Mouse (Mus musculus) heart, embryonic 16.5 days (tissue): ENCODE results near the gene Sag. TPM values are rescaled to one million over a fixed set of nuclear protein-coding genes. Genes with fewer than 3 reads are reported as not detected.

Experiments used
- ATAC-seq: fragments of 200-750 bp; cut with Nextera tagmentation; replicated peaks from 2 replicates; pipeline ENCODE4 v1.8.0; 2017; ENCODE audit warnings: moderate number of reproducible peaks; ENCODE audit not compliant: insufficient read depth, low FRiP score; ENCODE audit errors: extremely low read depth
- H3K27ac ChIP-seq: fragments of 300-500 bp; sonication (generic); 2 replicates; pipeline ENCODE4 v1.5.1; 2014; ENCODE audit warnings: mild to moderate bottlenecking, low read length, control low read depth, moderate library complexity
- H3K27me3 ChIP-seq: fragments of 300-500 bp; sonication (generic); 2 replicates; pipeline ENCODE4 v1.6.1; 2014; ENCODE audit warnings: low read length, mixed read lengths; ENCODE audit not compliant: control insufficient read depth, insufficient read depth
- H3K36me3 ChIP-seq: fragments of 300-500 bp; sonication (generic); 2 replicates; pipeline ENCODE4 v1.6.1; 2014; ENCODE audit not compliant: control insufficient read depth, insufficient read depth
- H3K4me1 ChIP-seq: fragments of 300-500 bp; sonication (generic); 2 replicates; pipeline ENCODE4 v1.6.1; 2014; ENCODE audit warnings: low read length, mixed read lengths; ENCODE audit not compliant: control insufficient read depth, insufficient read depth
- H3K4me2 ChIP-seq: fragments of 300-500 bp; sonication (generic); 2 replicates; pipeline ENCODE4 v1.6.1; 2014; ENCODE audit warnings: low read depth, mild to moderate bottlenecking, control low read depth, low read length
- H3K4me3 ChIP-seq: fragments of 300-500 bp; sonication (generic); 2 replicates; pipeline ENCODE4 v1.5.1; 2014; ENCODE audit warnings: mild to moderate bottlenecking, control low read depth, low read length
- H3K9ac ChIP-seq: fragments of 300-500 bp; sonication (generic); 2 replicates; pipeline ENCODE4 v1.6.1; 2014; ENCODE audit warnings: low read length, control low read depth
- H3K9me3 ChIP-seq: fragments of 300-500 bp; sonication (generic); replicated peaks from 2 replicates; pipeline ENCODE4 v1.6.1; 2016; ENCODE audit warnings: low read length; ENCODE audit not compliant: control insufficient read depth
- WGBS: fragments of 180-500 bp; shearing (Covaris S2); extraction: QIAGEN DNeasy Blood & Tissue Kit; methylation state at CpG from one replicate; pipeline ENCODE4 v1.1.7; 2014; 5-methylcytosine and 5-hydroxymethylcytosine counted together
- polyA plus RNA-seq: library from polyadenylated mRNA; unstranded; fragments of >200 nt; fragmentation: Nextera tagmentation; extraction: Ambion mirVana; gene quantifications from 2 replicates; pipeline ENCODE4 v1.2.1, GENCODE M21; 2015

Sag gene
- polyA plus RNA-seq, 1 experiment from 2014 or later, result 0.75 TPM

DNA sequence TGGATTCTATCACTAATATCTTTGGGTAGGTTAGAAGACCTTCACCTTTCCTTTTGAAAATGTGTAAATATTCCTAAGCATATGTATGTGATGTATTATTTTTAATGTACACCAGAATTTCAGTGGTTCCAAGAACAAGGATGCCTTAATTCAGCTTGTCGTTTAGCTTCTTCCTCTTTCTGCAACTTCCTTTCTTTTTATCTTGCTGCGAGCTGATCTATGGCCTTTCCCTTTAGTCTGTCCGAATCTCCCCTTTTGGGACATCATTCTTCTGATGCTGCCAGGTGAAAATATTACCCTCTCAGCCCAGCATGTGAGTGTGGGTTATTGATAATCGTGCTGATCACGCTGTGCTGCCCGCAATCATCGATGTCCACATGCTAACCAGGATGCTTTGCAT, 28.6 kb upstream of the Sag start:
- Histone ChIP-seq H3K27me3 (no peaks in the 10 kb centered on the region), H3K4me2 (no peak overlapping the region), H3K9ac (no peak overlapping the region), H3K4me3 (no peak overlapping the region), H3K9me3 (no peaks in the 10 kb centered on the region), H3K27ac (no peak overlapping the region), H3K4me1 (no peaks in the 10 kb centered on the region), H3K36me3 (peaks cover 88% of the 10 kb centered on the region)
- ATAC-seq, result no peak
- WGBS, result 87% methylated on average over 7 of the region's 7 CpGs

DNA sequence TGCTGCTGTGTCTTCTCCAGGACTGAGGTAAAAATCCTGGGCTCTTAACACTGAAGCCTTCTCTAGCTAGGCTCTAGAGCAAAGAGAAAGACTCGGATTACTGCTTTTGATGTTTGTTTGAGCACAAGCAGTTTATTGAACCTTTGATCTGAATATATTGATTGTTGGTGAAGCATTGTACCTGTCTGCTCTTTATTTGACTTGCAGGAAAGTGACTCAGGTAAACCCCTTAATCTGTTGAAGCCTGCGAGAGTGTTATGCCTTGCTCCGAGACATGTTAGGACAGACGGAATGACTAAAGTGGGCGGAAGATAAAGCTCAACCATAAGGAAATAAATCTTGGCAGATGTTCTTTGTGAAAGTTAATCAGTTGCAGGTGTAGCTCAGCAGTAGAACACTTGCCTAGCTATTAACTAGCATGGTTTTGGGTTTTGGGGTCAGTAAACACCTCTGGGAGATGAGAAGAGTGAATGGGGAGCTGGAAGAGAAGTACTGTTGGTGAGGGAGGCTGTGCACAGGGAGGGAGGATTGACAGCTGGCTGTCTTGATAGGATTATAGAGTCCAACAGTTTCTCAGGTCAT, 24.2 kb upstream of the Sag start:
- Histone ChIP-seq H3K4me3 (no peak overlapping the region), H3K36me3 (peaks cover 71% of the 10 kb centered on the region), H3K9ac (no peak overlapping the region), H3K9me3 (no peaks in the 10 kb centered on the region), H3K4me1 (no peaks in the 10 kb centered on the region), H3K4me2 (no peak overlapping the region), H3K27ac (no peak overlapping the region), H3K27me3 (no peaks in the 10 kb centered on the region)
- no peak for ATAC-seq
- 81% methylated on average over 5 of the region's 5 CpGs for WGBS

DNA sequence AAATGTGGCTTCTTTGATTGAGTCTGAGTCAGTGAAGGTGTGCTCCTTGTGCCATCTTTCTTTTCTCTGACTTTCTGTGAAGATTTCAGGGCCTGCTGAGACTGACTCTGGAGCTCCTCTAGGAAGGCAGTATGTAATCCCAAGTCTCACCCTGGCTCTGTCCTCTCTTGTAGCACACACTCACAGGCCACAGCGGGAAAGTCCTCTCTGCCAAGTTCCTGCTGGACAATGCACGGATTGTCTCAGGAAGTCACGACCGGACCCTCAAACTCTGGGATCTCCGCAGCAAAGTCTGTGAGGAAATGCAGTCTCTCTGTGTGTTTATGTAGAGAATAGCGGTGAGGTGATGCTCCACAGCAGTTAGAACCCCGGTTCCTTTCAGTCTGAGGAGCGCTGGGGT, 17.8 kb upstream of the Sag start:
- H3K9ac ChIP-seq, result no peak overlapping the region
- H3K9me3 ChIP-seq, result no peaks in the 10 kb centered on the region
- peak overlapping the region; percentile 2; the same call in 1 of the 2 replicates for H3K27ac ChIP-seq
- no peak overlapping the region for H3K4me2 ChIP-seq
- peak; percentile 60 for ATAC-seq
- WGBS, result 67% methylated on average over 8 of the region's 8 CpGs
- H3K4me1 ChIP-seq, result no peaks in the 10 kb centered on the region
- H3K27me3 ChIP-seq, result no peaks in the 10 kb centered on the region
- H3K36me3 ChIP-seq, result peaks cover 36% of the 10 kb centered on the region
- H3K4me3 ChIP-seq, result no peak overlapping the region

DNA sequence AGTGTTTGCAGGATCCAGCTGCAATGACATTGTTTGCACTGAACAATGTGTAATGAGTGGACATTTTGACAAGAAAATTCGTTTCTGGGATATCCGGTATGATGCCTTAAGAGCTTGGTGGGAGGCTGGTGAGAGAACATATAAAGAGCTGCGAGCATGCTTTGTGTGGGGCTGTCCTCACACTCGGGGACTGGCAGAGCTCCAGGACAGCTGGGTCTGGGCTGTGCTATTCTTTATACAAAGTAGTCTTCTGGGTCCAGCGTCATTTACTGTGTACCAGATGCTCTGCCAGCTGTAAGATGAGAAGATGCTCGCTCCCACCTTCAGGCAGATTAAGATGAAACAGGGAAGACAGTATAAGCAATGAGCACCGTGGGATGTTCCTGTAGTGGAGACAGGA, 17.2 kb upstream of the Sag start:
- ATAC-seq, result peak; percentile 52; the same call in 1 of the 2 replicates
- WGBS, result 63% methylated on average over 7 of the region's 7 CpGs
- no peaks in the 10 kb centered on the region for H3K9me3 ChIP-seq
- H3K4me1 ChIP-seq, result no peaks in the 10 kb centered on the region
- no peak overlapping the region for H3K9ac ChIP-seq
- no peak overlapping the region for H3K4me3 ChIP-seq
- no peak overlapping the region for H3K4me2 ChIP-seq
- H3K36me3 ChIP-seq, result peaks cover 33% of the 10 kb centered on the region
- peak overlapping the region; percentile 2; the same call in 1 of the 2 replicates for H3K27ac ChIP-seq
- no peaks in the 10 kb centered on the region for H3K27me3 ChIP-seq

DNA sequence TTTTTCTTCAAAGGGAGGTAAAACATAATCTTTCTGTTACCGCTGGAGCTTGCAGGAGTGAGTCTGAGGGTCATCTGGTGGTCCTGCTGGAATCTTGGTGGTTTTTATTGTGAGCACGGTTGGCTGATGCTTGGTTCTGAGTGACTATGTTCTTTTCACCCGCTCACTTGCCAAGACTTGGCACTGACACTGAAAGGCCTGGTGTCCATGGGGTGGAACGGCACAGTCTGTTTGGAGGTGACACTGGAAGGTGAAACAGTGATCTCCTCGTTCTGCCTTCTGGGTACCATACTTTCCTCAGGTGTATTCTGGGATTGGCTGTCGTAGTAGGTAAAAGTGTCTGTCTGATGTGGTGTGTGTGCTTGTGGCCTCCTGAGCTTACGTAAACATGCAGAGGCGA, 13.8 kb upstream of the Sag start:
- Histone ChIP-seq H3K9me3 (no peaks in the 10 kb centered on the region), H3K36me3 (peaks cover 34% of the 10 kb centered on the region), H3K27ac (no peak overlapping the region), H3K4me1 (no peaks in the 10 kb centered on the region), H3K27me3 (no peaks in the 10 kb centered on the region), H3K9ac (no peak overlapping the region), H3K4me3 (no peak overlapping the region), H3K4me2 (no peak overlapping the region)
- ATAC-seq, result no peak
- 88% methylated on average over 8 of the region's 8 CpGs for WGBS

DNA sequence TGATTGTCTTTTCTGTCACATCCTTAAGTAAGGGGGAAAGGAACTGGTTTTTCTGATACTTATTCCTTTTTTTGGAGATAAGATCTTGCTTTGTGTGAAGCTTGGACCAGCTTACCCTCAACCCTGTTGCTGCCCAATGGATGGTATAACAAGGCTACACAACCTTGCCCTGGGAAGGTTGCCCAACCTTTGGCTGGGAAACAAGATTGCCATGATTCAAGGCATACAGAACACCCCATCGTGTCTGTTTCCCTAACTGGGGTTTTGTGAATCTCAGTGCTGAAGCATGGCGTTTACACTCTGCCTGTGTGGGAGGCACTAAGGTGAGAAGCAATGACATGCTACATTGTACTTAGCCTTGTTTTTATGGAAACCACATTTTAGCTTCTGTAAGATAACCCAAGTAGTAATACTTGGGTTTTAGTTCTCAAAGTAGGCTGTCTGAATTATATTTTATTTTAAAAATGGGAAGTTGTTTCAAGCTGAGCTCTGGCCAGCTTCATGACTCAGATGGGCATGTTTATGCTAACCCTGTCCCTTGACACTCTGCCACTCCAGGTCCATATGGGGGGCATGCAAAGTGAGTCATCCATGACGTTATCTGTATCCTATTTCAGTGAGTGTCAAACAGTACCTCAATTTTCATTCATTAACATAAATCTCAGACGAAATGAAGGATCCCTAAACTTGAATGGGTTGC, 10.9 kb upstream of the Sag start:
- ATAC-seq, result no peak
- no peak overlapping the region for H3K9ac ChIP-seq
- no peak overlapping the region for H3K4me2 ChIP-seq
- peaks cover 18% of the 10 kb centered on the region for H3K36me3 ChIP-seq
- no peaks in the 10 kb centered on the region for H3K9me3 ChIP-seq
- 81% methylated on average over 4 of the region's 4 CpGs for whole genome bisulfite sequencing
- H3K4me3 ChIP-seq, result no peak overlapping the region
- H3K27me3 ChIP-seq, result no peaks in the 10 kb centered on the region
- H3K27ac ChIP-seq, result no peak overlapping the region
- H3K4me1 ChIP-seq, result no peaks in the 10 kb centered on the region

DNA sequence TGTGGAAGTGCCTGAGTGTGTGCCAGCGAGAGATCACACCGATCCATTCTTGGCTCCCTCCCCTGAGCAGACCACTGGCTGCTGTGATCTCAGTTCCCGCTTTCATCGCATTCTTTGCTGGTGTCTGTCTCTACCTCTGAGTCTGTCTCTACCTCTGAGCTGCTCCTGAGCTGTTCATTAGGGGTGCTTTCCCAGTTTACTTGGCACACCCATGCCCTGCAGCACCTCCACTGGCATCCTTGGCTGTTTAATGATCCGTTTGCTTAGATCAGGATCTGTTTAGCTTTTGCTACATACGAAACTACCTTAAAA, 10.4 kb upstream of the Sag start:
- Histone ChIP-seq H3K4me3 (no peak overlapping the region), H3K9ac (no peak overlapping the region), H3K4me2 (no peak overlapping the region), H3K36me3 (peaks cover 16% of the 10 kb centered on the region), H3K9me3 (no peaks in the 10 kb centered on the region), H3K27ac (no peak overlapping the region), H3K27me3 (no peaks in the 10 kb centered on the region), H3K4me1 (no peaks in the 10 kb centered on the region)
- no peak for ATAC-seq
- WGBS, result 86% methylated on average over 6 of the region's 6 CpGs

DNA sequence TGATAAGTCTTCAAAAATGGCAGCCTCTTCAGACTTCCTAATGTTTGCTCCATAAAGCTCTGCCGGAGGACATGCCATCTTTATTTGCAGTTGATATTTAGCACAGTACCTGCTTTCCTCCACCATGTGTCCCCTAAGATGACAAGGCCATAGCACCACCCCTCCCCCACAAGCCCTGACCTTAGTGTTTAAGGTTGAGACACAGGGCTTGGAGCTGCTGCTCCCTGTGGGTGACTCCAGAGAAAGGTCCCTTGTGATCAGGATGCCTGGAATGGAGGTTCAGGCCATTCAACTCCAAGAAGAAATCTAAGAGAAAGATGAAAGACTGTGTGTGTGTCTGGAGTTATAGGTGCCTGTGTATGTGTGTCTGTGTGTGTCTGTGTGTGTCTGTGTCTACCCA, 5.8 kb upstream of the Sag start:
- no peak overlapping the region for H3K4me3 ChIP-seq
- 90% methylated on average over 1 of the region's 1 CpGs for WGBS
- H3K27ac ChIP-seq, result no peak overlapping the region
- no peak for ATAC-seq
- H3K27me3 ChIP-seq, result no peaks in the 10 kb centered on the region
- H3K36me3 ChIP-seq, result no peaks in the 10 kb centered on the region
- H3K4me2 ChIP-seq, result no peak overlapping the region
- H3K9ac ChIP-seq, result no peak overlapping the region
- H3K9me3 ChIP-seq, result no peaks in the 10 kb centered on the region
- H3K4me1 ChIP-seq, result no peaks in the 10 kb centered on the region

DNA sequence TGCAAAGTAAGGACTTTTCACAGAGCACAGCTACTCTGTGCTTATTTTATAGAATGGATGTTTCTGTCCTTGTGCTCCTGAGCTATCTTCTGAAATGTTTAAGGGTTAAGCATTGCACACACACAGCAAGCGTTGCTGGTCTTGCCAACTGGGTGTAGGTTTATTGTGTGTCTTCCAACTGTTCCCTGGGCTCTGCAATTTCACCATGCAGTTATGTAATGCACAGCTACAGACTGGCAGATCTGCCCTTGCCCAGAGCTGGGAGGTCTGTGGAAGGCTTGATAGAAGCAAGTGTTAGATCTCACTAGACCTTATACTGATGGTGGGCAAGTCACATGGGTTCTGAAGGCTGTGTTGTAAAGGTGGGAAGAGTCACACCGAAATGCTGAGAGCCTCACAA, 5.2 kb upstream of the Sag start:
- H3K4me1 ChIP-seq, result no peaks in the 10 kb centered on the region
- no peak overlapping the region for H3K4me2 ChIP-seq
- H3K36me3 ChIP-seq, result no peaks in the 10 kb centered on the region
- 86% methylated on average over 2 of the region's 2 CpGs for WGBS
- no peak overlapping the region for H3K27ac ChIP-seq
- H3K27me3 ChIP-seq, result no peaks in the 10 kb centered on the region
- no peak overlapping the region for H3K9ac ChIP-seq
- no peaks in the 10 kb centered on the region for H3K9me3 ChIP-seq
- no peak for ATAC-seq
- no peak overlapping the region for H3K4me3 ChIP-seq
